Mouse (Mus musculus) right cerebral cortex, postnatal 25 days (tissue): ENCODE measurements at regions not wholly inside any gene's neighbourhood (a gene's known extent, or its start where the extent isn't known, plus 50 kb on each side); places are given as distances from the start of the nearest gene placed in this dataset.
A peak's percentile ranks its signal among the peaks of the same experiment; 100 is the strongest.
"Not testable (repeated sequence)": the region's sequence is repeated elsewhere in the genome, so short reads cannot be mapped to it uniquely, and the experiment has no call there.

Experiments
- DNase-seq: peaks from one replicate; pipeline ENCODE4 v3.0.0; 2022

DNA sequence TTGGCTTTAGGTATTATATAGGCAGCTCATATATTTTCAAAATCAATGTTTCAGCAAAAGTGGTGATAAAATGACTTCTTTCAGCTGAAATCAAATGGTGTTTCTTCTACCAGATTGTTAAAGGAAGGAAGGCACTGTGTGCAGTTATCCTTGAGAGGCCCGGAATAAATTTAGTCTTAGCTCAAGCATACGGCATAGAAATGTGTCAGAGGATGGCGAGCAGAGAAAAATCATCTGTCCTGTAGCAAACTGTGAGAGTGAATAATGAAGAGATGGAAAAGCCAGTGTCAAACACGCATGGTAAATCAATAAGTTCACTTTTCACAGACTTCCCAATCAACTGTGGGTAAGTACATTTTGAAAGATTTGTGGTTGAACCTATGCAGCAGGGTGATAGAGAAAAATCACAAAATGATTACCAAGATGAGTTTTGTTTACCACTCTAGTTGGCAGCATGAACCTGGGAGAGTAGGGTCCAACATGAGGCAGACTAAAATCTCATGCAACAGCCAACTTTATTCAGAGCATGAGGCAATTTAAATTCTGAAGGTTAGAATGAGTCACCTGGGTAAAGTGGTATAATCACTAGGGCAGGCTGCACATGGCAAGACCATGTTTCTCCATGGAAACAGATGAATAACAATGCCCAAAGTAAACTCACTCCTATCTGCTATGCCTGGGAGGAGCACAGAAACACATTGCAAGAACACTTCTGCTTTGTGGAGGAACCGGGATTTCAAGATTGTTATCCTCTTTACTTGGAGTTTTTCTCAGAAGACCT, 55.7 kb downstream of the AI429214 start:
- DNase-seq = no peak

DNA sequence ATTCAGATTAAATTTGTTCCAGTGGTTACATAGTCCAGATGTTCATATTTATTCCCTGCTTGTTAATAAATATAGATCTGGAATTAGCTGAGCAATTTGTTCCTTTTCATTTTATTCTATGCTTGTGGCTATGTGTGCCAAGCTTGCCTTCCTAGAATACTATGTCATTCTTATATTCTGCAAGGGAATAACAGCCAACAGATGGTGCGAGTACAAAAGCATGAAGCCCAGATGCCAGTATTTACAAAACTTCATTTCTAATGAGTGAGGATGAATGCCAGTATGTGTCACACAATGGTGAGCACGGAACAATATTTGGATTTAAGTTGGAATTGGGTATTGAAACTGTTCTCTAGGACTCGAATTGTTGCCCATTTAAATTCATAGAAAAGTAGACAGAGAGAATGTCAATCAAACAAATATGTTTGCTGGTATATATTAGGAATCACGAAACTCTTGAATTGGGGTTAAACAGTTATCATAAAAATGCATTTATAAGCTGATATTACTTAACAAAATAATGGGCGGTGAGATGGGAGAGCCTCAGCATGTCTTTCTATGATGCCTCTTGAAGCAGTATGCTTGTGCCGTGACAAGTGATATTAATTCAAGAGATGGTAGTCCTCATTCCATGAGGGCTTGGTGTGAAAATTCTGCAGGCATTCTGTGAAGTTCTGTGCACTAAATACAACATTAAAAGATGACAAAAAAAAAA, 56.7 kb downstream of the AI429214 start:
- DNase-seq = no peak

DNA sequence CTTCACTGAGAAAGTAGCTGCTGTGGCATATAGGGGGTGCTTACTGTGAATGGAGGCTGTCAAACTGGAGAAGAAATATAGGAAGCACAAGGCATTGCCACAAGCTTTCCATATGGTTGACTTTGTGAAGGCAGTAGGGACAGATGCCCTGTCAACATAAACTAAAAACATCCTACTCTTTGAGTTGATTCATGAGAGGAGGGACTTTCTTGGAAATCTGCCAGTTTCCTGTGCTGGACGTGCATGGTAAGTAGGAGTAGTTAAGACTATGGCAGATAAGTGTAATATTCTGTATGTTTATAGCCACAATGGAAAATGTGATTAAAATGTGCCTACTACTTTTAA, 57.3 kb downstream of the AI429214 start:
- DNase-seq = no peak

DNA sequence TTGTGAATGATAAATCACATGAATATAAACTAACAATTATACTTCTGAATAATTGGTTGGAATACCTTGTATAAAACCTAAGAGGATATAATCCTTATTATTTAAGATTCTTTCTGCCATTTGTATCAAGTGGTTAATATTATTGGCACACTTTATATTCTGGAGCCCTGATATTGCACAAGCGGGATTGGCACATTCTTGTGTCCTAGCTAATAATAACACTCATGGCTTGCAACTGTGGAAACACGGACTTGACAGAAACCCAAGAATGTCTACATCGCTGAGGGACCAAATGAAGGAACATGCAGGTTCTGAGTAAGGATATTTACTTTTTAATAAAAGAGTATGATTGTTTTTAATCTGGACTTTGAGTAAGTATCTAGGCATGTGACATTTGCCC, 63.0 kb downstream of the AI429214 start:
- DNase-seq = no peak

DNA sequence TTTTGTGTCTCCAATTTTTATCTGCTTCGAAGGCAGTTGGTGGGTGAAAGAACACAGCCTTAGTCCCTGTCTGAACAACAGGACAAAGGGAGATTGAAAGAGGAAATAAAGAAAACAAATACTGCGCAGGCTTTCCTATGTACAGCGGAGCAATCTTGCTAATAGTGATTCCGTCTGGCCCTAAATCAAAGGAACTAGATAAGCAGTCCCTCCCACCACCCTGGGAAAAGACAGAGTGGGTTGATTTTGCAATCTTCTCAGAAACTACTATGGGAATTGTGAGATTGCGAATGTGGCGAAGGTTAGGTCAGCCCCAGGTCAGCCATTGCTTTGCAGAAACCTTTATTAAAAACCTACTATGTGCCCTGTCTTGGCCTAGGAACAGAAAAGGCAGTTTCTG, 65.0 kb downstream of the AI429214 start:
- no peak for DNase-seq

DNA sequence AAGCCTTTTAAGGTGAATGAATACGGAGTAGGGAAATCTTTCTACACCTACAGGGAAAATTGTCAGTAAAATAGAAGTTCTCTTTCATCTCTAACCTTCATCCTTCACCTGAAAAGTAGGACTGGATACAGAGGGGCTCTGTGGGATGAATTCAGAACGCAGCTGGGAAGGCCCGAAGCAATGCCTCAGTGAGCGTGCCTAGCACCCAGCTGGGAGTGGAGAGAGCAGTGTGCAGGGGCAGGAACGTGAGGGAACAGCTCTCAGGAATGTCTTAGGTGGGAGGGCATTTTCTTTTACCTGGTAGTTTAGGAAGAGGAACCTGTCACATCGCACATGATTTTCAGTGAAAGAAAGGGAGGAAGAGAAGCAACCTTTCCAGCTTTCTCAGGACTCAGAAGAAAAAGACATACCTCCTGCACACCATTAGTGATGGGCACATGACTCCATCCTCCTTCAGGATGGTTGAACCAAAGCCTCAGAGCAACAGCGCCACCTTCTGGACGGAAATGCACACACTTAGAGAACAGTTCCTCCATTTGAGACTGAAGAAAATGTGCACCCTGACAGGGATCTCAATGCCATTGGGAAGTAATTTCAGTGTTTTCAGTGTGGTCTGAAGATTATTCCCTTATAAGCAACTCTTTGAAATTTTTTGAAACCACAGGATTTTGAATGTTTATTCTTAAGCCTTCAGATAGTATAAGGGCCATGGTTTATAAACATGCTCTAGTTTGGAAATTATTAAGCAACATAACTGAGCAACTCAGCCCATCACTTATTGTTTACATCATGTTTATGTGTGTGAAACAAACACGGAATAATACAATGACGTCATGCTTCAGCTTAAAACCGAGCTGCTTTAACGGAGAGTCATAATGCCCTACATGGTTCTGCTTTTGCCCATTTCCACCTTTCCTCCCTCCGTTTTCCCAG, 68.9 kb downstream of the AI429214 start:
- peak; percentile 57 for DNase-seq

DNA sequence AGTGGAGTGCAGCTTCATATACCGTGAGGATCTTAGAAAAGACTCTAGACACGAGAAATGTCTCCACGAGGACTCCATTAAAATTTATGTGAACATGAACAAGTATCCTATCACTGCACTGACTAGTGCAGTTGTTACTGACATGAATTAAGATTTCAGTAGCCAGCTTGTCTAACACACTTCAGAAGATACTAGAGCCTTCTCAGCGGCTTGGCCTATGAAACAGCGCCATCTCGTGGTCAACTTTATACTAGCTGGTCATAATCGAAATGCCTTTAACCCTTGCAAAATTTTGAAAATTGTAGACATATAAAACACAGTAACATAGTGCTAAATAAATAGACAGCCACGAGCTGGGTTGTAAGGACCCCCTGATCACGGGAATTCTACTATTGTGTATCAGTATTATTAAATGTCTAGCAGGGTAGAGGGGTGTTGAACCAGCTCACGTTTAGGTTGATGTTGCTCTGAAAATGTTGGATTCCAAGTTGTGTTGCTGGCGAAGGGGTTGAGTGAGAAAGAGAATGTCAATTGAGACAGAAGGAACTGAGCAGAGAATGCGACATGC, 70.4 kb downstream of the AI429214 start:
- DNase-seq = peak; percentile 39

DNA sequence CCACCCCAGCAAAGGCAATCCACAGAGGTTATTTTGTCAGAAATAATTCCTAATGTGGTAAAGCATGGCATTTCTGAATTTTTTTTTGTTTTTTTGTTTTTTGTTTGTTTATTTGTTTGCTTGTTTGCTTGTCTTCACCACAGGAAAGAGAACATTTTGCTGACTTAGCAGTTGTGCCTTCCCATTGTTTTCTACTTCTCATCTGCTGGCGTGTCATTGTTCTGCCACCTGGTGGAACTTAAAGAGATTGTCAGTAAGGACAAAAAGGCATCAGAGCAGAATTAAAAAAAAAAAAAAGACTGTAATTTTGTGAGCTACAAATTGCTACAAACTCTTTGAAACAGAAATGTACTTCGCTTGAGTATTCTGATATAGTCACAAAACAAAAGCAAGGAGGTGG, 79.5 kb downstream of the AI429214 start:
- DNase-seq = no peak

DNA sequence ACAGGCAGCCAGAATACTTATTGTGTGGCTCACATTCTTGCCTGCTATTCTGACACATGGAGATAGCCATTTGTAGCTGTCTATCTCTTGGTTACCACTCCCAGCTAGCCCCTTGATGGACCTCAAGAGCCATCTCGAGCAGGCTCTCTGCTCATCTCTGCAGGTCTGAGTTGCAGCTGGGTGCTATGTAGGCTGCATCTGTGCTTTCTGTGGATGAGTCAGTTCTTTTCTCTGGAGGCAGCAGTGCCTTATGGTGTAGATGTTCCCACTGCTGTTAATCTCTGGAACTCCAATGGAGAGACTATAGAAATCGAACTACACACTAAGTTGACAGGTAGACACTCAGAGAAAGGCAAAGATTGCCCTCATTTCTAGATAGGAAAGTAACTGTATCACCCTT, 106.3 kb downstream of the AI429214 start:
- no peak for DNase-seq

DNA sequence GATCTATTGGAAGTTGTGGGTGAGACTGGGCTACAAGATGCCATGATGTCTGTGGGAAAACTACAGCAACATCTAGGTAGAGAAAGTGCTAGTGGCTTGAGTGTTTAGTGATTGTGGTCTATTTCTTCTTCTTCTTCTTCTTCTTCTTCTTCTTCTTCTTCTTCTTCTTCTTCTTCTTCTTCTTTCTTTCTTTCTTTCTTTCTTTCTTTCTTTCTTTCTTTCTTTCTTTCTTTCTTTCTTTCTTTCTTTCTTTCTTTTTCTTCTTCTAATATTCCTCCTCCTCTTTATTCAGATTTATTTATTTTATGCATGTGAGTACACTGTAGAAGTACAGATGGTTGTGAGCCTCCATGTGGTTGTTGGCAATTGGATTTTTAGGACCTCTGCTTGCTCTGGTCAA, 119.0 kb downstream of the AI429214 start:
- DNase-seq = not testable (repeated sequence)

DNA sequence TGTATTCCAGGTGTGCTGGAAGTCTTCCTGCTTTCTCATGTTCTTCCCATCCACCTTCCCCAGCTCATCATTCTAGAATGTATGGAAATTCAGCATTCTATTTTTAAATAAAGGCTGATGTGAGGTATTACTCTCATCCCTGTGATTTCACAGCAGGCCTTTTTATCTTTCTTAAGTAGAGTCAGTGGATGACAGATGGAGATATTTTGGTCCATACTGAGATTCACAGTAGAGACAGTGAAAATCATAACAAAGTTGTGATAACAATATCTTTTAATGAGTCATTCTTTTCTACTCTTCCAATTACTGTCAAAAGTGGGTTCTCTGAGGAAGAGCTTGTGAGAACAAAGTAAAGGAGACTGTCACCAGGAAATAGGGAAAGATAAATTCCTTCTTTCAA, 132.4 kb downstream of the AI429214 start:
- DNase-seq = no peak

DNA sequence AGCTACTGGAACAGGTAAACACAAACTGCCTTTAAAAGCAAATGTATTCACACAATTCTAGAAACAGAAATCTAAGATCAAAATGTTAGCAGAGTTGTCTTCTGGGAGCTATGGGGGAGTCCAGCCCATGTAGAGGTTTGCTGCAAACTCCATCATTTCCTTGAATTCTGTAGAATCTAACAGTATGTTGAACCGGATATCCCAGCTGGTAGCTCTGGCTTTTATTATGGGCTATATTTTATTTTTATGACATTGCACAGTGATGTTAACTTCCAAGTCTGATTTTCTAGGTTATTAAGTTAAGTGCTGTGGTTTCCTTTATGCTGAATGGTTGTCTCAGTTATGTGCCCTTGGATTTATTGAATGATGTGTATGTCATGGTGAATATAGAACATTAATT, 136.3 kb downstream of the AI429214 start:
- no peak for DNase-seq

DNA sequence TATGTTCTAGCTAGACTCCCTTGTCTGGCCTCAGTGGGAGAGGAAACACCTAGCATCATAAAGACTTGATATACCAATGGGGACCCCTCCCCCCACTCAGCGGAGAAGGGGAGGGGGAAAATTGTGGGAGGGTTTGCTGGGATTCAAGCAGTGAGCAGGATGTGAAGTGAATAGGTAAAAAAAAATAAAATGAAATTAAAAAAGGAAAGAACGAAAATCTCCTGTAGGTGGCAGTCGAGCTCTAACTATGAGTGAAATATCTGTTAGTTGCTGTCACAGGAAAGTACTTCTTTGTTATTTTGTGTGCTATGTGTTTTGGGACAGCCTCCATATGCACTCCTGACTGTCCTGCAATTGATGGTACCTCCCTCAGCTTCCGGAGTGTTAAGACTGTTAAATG, 138.6 kb downstream of the AI429214 start:
- DNase-seq = no peak

DNA sequence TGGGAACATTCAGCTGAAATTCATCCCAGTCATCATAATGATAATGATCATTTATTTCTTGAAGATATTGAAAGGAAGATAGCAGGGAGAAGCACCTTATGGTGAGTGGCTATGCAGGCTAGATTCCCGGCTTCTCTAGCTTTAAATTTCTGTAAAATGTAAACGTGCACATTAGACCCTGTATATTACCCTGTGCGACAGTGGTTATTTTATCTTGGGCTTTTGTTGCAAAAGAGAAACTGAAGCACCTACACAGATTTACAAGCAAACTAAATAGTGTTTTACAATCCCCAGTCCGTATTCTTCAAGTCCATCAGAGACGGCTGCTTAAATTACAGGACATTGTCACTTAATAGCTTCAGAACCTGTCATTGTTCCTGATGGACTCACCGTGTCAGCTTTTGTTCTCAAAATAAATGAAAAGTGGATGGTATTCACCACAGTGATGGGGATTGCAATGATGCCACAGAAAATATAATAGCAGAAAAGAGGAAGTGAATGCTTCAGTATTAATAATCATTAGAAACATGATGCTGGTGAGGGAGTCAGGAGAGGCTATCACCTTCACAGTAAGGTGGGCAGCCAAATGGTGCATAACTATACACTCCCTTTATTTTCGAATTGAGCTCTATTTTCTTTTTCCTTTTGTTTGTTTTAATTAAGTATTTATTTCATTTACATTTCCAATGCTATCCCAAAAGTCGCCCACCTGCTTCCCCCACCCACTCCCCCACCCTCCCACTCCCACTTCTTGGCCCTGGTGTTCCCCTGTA, 141.0 kb downstream of the AI429214 start:
- no peak for DNase-seq

DNA sequence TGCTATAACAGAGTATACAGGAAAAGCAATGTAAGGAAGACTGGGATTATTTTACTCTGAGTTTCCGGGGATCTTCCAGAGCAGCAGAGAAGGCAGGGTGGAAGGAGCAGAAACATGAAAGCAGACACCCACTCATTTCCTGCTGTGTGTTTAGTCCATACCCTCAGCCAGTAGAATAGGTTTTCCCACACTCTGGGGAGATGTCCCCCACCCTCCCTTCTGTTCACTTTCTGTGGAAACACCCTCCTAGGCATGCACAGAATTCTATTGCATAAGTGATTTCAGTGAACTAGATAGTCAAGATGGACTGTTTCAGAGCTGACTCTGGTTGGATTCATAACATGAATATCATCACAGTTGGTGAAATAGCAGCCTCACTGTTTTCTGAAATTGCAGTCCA, 156.9 kb downstream of the AI429214 start:
- no peak for DNase-seq

DNA sequence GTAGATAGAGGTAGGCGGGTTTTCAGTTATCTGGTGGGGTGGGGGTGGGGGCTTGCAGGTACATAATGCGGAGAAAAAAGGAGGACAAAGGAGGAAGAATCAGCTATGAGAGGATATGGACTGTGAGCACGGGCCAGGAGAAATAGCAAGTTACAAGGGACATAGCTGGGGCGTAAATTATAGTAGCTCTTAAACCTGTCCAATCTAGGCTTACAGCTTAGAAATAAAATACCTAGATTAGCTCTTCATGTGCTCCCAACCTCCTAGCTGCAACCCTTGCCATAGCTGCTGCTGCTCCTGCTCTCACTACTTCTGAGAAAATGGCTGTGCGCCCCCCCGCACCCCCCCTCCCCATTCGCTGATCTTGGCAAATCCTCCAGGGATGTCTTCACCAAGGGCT, 161.0 kb downstream of the AI429214 start:
- DNase-seq = no peak

DNA sequence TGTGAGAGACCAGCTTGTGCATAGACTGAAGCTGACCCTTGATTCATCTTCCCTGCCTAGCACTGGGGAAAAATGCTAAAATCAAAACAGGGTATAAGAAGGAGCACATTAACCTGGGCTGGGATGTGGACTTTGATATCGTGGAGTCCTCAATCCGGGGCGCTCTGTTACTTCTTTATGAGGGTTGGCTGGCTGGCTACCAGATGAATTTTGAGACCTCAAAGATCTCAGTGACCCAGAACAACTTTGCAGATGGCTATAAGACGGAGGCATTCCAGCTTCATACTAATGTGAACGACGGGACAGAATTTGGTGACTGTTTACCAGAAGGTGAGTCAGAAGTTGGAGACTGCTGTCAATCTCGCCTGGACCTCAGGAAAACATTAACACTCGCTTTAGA, 161.5 kb downstream of the AI429214 start:
- no peak for DNase-seq

DNA sequence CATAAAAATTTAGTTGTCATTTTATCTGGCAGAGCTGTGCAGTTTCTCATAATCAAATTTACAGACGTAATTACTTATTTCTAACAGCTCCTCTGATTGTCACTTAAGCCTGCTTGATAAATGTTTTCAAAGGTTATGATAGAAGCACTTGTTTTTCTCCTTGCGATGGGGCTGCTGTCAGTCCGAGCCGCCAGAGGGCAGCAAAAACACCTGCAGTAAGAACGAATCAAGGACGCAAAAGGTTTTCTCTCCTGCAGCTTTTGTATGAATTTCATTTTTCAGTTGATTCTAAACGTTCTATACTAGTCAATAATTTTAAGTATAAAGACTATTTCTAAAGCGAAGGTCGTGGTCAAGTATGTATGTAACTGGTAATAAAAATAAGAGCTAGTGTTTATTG, 166.1 kb downstream of the AI429214 start:
- DNase-seq = peak; percentile 65

DNA sequence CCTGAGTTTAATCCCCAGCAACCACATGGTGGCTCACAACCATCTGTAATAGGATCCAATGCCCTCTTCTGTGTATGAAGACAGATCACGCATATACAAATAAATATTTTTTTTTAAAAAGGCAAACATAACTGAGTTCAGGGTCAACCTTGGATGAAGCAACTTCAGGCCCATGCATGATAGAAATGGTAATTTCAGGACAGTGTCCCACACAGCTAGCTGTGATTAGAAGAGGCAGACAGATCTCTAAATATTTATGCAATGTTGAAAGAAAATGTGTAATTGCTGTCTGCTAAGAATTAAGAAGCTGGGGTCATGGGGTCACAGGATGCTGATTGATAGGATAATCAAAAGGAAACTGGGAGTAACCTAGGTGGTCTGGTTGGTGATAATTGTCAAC, 203.5 kb downstream of the AI429214 start:
- DNase-seq = no peak

DNA sequence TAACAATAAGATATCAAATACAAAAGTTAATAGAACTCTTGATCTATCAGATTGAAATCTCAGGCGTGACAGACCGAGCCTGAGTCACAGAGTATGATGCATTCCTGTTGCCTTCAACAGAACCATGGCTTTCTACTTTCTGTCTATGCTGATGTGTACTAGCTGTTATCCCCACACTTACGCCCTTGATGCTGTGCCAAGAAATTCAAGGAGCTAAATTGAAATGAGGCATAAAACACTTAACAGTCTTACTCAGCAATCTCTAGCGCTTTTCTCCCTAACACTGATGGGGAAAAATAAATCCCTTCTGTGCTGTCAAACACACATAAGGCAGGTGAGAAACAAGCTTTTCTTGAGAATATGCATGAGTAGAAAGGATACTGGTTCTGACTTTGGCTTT, 222.5 kb downstream of the AI429214 start:
- DNase-seq = no peak

DNA sequence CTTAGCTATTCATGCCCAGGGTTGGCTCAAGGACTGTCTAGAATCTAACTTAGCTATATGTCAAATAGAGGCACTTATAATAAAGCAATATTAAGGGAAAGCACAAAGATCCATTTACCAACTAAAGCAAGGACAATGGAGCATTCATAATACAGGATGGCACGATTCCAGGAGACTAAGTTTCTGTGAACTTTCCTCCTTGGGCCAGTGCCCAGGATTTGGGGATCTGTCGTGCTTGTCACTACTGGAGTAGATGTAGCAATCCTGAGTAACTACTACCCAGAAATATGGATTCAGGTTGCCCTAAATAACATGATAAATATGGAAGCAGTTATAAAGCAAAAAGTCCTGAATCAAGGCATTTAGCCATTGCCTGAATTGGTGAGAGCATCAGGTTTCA, 233.7 kb downstream of the AI429214 start:
- DNase-seq = no peak

DNA sequence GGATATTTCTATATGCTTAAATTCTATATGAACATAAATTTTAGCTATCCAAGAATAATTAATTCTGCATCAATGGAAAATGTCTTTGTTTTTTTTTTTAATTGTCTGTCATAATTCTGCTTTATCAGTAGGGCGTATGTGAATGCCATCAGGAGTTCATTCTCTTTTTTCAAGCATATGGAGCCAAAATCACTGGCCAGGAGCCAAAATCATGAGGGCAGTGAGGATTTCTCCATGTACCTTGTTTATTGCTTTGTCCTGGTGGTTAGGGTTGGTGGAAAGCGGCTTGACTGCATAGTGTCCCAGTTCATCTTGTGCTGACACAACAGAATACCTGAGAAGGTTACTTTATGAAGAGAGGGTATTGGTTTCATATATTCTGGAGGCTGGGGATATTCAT, 243.9 kb downstream of the AI429214 start:
- DNase-seq = no peak

DNA sequence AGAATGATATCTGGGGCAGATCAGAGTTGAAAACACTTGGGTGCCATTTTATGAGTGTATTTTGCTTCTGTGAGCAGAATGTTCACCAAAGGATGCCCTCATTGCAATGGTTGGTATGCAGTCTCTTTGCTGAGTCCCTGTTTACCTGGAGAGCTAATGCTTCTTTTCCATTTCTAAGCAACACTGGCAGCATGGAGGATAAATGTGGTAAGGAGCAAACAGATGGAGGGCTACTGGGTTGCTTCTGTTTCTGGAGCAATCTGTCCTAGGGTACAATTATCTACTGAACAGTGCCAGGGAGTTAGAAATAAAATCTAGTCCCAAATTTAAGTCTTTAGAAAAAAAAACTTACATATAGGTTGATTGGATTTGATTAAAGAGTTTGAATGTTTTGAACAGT, 245.9 kb downstream of the AI429214 start:
- DNase-seq = no peak
